Mouse (Mus musculus) intestine, embryonic 15.5 days (tissue): ENCODE results near the gene Krtap19-3. TPM values are rescaled to one million over a fixed set of nuclear protein-coding genes. Genes with fewer than 3 reads are reported as not detected.

Experiments
- ATAC-seq: fragments of 200-750 bp; cut with Nextera tagmentation; 2 replicates; pipeline ENCODE4 v1.8.0; 2017; ENCODE audit warnings: moderate TSS enrichment, moderate library complexity
- H3K27ac ChIP-seq: fragments of 300-500 bp; sonication (generic); 2 replicates; pipeline ENCODE4 v1.5.1; 2015; ENCODE audit warnings: mild to moderate bottlenecking, inconsistent platforms
- H3K27me3 ChIP-seq: fragments of 300-500 bp; sonication (generic); replicated peaks from 2 replicates; pipeline ENCODE4 v1.6.1; 2015; ENCODE audit warnings: inconsistent platforms
- H3K36me3 ChIP-seq: fragments of 300-500 bp; sonication (generic); 2 replicates; pipeline ENCODE4 v1.6.1; 2015; ENCODE audit warnings: inconsistent platforms
- H3K4me1 ChIP-seq: fragments of 300-500 bp; sonication (generic); replicated peaks from 2 replicates; pipeline ENCODE4 v1.6.1; 2015; ENCODE audit warnings: inconsistent platforms
- H3K4me2 ChIP-seq: fragments of 300-500 bp; sonication (generic); replicated peaks from 2 replicates; pipeline ENCODE4 v1.6.1; 2015; ENCODE audit warnings: mild to moderate bottlenecking, inconsistent platforms
- H3K4me3 ChIP-seq: fragments of 300-500 bp; sonication (generic); replicated peaks from 2 replicates; pipeline ENCODE4 v1.5.1; 2015; ENCODE audit warnings: inconsistent platforms
- H3K9ac ChIP-seq: fragments of 300-500 bp; sonication (generic); 2 replicates; pipeline ENCODE4 v1.6.1; 2015; ENCODE audit warnings: inconsistent platforms
- H3K9me3 ChIP-seq: fragments of 300-500 bp; sonication (generic); 2 replicates; pipeline ENCODE4 v1.6.1; 2016; ENCODE audit warnings: inconsistent platforms
- WGBS: fragments of 180-500 bp; shearing (Covaris S2); methylation state at CpG from one replicate; pipeline ENCODE4 v1.1.7; 2015; 5-methylcytosine and 5-hydroxymethylcytosine counted together
- polyA plus RNA-seq: library from polyadenylated mRNA; unstranded; fragments of >200 nt; fragmentation: Nextera tagmentation; extraction: Ambion mirVana; gene quantifications from 2 replicates; pipeline ENCODE4 v1.2.1, GENCODE M21; 2015

The Krtap19-3 gene
- not detected in 2 replicates for polyA plus RNA-seq

DNA sequence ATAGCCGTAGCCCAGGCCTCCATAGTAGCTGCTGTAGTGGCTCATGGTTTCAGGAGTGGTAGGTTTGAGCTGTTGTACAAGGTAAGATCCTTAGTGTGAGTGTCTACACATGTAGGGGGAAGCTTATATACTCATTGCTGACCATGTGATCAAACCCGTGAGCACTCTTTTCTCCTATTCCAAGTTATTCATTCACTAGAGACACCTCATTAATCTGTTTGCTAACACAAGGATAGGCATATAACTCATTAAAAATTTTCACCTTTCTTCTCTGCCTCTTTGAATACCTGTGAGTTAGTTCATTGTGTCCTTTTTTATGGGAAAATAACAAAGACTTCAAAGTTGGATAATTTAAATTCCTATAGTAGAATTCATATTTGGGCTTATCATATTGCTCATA lies at the start of gene Krtap19-3:
Gene Krtap19-3, minus strand, starts transcription at position 101 of the 400 bp plus-strand sequence.
- no peak within 1 kb of the TSS for H3K4me2 ChIP-seq

DNA sequence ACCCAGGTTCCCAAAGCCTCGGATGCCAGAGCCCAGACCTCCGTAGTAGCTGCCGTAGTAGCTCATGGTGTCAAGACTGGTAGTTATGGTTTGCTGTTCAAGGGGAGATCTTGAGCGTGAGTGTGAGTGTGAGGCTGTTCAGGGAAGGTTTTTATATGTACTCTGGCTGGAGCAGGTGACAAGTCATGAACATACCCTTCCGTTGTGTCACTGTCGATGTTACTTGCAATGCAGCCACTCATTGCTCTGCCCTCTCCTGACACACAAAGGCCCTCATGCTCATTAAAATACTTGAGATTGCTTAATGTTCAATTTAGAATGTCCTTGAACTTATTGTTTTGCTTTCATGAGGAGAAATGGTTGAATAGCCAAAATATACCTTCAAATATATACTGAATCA lies 18.5 kb upstream of the Krtap19-3 start, which contains the start of gene Krtap19-5:
Gene Krtap19-5, minus strand, starts transcription at position 101 of the 400 bp plus-strand sequence.
- Histone ChIP-seq H3K4me3 (no peak within 1 kb of the TSS), H3K36me3 (no peaks in the 10 kb centered on the region), H3K9ac (no peak within 1 kb of the TSS), H3K9me3 (no peaks in the 10 kb centered on the region), H3K4me2 (no peak within 1 kb of the TSS), H3K27ac (no peak within 1 kb of the TSS), H3K4me1 (no peaks in the 10 kb centered on the region), H3K27me3 (no peaks in the 10 kb centered on the region)
- ATAC-seq: no peak
- WGBS: 90% methylated on average over 6 of the region's 6 CpGs

More for the DNA sequence above, at the start of gene Krtap19-3:
- Histone ChIP-seq H3K9ac (no peak within 1 kb of the TSS), H3K27me3 (no peaks in the 10 kb centered on the region), H3K27ac (no peak within 1 kb of the TSS), H3K36me3 (no peaks in the 10 kb centered on the region), H3K4me1 (no peaks in the 10 kb centered on the region), H3K9me3 (no peaks in the 10 kb centered on the region), H3K4me3 (no peak within 1 kb of the TSS)
- ATAC-seq: no peak
- 85% methylated on average over 2 of the region's 2 CpGs for WGBS

DNA sequence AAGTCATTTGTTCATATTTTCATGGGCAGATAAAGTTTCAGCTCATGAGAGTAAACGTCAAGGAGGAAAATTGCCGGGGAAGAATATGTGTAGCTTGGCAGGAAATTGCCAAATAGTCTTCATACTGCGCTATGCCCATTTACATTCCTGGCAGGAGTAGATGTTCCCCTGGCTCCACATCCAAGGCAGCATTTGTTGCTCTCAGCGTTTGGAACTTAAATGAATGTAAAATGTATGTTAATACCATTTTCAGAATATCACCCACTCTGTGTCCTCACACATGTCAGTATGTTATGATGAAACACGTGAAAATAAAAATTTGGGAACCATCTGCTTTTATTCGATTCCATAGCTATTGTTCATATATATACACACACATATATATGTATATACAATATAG lies 9.0 kb upstream of the Krtap19-3 start:
- H3K4me1 ChIP-seq: no peaks in the 10 kb centered on the region
- WGBS: 86% methylated on average over 6 of the region's 6 CpGs

DNA sequence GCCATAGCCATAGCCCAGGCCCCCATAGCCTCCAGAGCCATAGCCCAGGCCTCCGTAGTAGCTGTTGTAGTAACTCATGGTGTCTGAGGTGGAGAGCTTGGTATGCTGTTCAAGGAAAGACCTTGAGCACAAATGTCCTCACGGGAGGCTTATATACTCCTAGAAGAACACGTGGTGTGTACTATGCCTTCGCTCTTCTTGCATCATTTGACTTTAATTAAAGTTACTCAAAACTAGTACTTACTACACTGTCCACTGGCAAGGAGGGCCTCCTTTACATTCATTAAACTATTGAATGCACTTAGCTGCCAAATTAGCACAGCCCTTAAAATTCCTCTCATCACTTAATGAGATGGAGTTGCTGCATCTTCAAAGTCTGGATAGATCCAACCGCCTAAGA lies 7.2 kb upstream of the Krtap19-3 start, which contains the start of gene Krtap19-4:
Gene Krtap19-4, minus strand, starts transcription at position 101 of the 400 bp plus-strand sequence.
- Histone ChIP-seq H3K9ac (no peak within 1 kb of the TSS), H3K9me3 (no peaks in the 10 kb centered on the region), H3K4me1 (no peaks in the 10 kb centered on the region), H3K27me3 (no peaks in the 10 kb centered on the region), H3K27ac (no peak within 1 kb of the TSS), H3K4me2 (no peak within 1 kb of the TSS), H3K36me3 (no peaks in the 10 kb centered on the region), H3K4me3 (no peak within 1 kb of the TSS)
- ATAC-seq: no peak
- WGBS: 93% methylated on average over 5 of the region's 5 CpGs

More for the DNA sequence above, 9.0 kb upstream of the Krtap19-3 start:
- Histone ChIP-seq H3K9me3 (no peaks in the 10 kb centered on the region), H3K9ac (no peak overlapping the region), H3K4me3 (no peak overlapping the region), H3K4me2 (no peak overlapping the region), H3K27me3 (no peaks in the 10 kb centered on the region), H3K27ac (no peak overlapping the region), H3K36me3 (no peaks in the 10 kb centered on the region)
- ATAC-seq: no peak

DNA sequence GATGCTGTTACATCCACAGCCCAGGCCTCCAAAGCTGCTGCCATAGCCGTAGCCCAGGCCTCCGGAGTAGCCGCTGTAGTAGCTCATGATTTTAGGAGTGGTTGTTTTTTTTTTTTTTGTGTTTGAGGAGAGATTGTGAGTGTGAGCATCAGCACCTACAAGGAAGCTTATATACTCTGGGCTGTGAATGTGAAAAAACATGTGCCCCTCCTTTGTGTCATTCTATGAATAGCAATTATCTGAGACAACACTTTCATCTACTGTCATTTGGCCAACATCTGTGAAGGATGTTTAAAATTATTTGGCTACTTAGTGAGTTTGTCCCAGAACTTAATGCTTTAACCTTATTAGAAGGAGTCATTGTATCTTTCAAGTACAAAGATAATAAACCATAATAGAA lies 3.7 kb downstream of the Krtap19-3 start, which contains the start of gene Krtap19-2:
Gene Krtap19-2, minus strand, starts transcription at position 101 of the 400 bp plus-strand sequence.
- Histone ChIP-seq H3K27ac (no peak within 1 kb of the TSS), H3K4me1 (no peaks in the 10 kb centered on the region), H3K36me3 (no peaks in the 10 kb centered on the region), H3K4me3 (no peak within 1 kb of the TSS), H3K27me3 (no peaks in the 10 kb centered on the region), H3K9me3 (no peaks in the 10 kb centered on the region), H3K4me2 (no peak within 1 kb of the TSS), H3K9ac (no peak within 1 kb of the TSS)
- no peak for ATAC-seq
- 92% methylated on average over 3 of the region's 3 CpGs for WGBS

DNA sequence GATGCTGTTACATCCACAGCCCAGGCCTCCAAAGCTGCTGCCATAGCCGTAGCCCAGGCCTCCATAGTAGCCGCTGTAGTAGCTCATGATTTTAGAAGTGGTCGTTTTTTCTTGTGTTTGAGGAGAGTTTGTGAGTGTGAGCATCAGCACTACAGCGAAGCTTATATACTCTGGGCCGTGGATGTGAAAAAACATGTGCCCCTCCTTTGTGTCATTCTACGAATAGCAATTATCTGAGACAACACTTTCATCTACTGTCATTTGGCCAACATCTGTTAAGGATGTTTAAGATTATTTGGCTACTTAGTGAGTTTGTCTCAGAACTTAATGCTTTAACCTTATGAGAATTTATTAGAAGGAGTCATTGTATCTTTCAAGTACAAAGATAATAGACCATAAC lies 8.5 kb downstream of the Krtap19-3 start, which contains the start of gene Krtap19-1:
Gene Krtap19-1, minus strand, starts transcription at position 101 of the 400 bp plus-strand sequence.
- H3K9ac ChIP-seq: no peak within 1 kb of the TSS
- no peaks in the 10 kb centered on the region for H3K36me3 ChIP-seq
- WGBS: 91% methylated on average over 6 of the region's 6 CpGs
- no peaks in the 10 kb centered on the region for H3K27me3 ChIP-seq
- H3K27ac ChIP-seq: no peak within 1 kb of the TSS
- H3K4me3 ChIP-seq: no peak within 1 kb of the TSS
- no peak within 1 kb of the TSS for H3K4me2 ChIP-seq
- no peaks in the 10 kb centered on the region for H3K4me1 ChIP-seq
- no peaks in the 10 kb centered on the region for H3K9me3 ChIP-seq
- no peak for ATAC-seq

DNA sequence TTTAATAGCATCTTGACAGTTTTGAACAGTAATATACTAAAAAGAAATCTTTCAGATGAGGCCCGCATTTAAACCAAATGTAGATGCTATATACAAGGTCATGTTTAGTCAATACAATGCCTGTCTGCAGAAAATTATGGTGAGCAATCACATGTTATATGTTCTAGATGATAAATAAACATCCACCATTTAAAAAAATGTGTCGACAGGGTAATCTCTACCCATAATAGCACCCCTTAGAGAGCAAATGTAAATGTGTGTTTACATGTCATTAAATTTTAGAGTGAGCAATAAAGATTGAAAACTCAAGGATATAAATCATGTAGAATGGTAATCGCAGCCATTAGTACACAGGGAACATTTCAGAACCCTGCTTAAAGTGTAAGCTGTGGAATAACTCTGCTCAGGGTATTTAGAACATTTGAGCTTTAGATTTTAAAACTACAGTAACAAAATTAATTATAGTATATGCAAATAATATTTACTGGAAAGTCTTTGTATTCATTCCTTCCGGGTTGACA lies 12.9 kb downstream of the Krtap19-3 start:
- no peak overlapping the region for H3K4me2 ChIP-seq
- no peak overlapping the region for H3K27ac ChIP-seq
- ATAC-seq: no peak
- no peaks in the 10 kb centered on the region for H3K9me3 ChIP-seq
- H3K27me3 ChIP-seq: no peaks in the 10 kb centered on the region
- no peak overlapping the region for H3K9ac ChIP-seq
- no peaks in the 10 kb centered on the region for H3K4me1 ChIP-seq
- no peak overlapping the region for H3K4me3 ChIP-seq
- WGBS: 81% methylated on average over 4 of the region's 4 CpGs
- no peaks in the 10 kb centered on the region for H3K36me3 ChIP-seq

DNA sequence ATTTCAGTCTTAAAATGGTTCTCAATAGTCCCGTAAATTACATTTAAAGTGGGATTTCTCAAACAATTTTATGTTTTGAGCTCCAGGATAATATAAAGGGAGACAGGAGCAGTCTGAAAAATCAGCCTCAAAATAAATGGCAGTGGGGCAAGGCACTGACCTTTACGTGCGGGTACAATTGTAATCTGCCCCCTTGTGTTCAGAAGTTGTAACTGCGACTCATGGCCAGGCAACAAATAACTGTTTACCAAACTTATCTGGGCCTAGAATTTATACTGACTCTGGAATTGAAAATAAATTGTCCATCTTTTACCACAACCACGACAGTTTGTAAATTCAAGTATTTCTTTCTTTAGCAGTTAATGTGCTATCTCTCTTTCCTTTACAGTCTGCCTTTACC lies 26.4 kb downstream of the Krtap19-3 start:
- Histone ChIP-seq H3K36me3 (no peaks in the 10 kb centered on the region), H3K9me3 (no peaks in the 10 kb centered on the region), H3K4me1 (no peaks in the 10 kb centered on the region), H3K4me2 (no peak overlapping the region), H3K4me3 (no peak overlapping the region), H3K27me3 (no peaks in the 10 kb centered on the region), H3K9ac (no peak overlapping the region), H3K27ac (no peak overlapping the region)
- ATAC-seq: no peak
- 14% methylated on average over 5 of the region's 5 CpGs for WGBS

DNA sequence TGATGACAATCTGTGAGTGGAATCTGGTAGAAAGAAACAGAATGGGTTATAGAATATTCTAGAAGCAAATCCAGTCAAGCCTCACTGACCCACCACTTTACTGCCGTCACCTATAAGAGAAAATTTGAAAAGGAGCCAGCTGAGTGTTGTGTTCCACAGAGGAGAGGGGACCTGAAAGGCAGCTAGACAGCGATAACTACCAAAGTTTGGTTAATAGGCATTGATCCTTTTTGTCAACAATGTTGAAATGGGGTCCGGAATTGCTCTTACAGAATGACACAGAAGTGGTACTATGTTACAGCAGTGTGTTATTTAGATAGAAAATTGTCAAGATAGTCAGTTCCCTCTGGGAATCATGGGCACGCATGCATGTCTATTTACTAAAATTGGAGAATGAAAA lies 29.3 kb downstream of the Krtap19-3 start:
- Histone ChIP-seq H3K27ac (no peak overlapping the region), H3K4me2 (no peak overlapping the region), H3K36me3 (no peaks in the 10 kb centered on the region), H3K9ac (no peak overlapping the region), H3K9me3 (no peaks in the 10 kb centered on the region), H3K27me3 (no peaks in the 10 kb centered on the region), H3K4me3 (no peak overlapping the region), H3K4me1 (no peaks in the 10 kb centered on the region)
- WGBS: 80% methylated on average over 4 of the region's 4 CpGs
- ATAC-seq: no peak

DNA sequence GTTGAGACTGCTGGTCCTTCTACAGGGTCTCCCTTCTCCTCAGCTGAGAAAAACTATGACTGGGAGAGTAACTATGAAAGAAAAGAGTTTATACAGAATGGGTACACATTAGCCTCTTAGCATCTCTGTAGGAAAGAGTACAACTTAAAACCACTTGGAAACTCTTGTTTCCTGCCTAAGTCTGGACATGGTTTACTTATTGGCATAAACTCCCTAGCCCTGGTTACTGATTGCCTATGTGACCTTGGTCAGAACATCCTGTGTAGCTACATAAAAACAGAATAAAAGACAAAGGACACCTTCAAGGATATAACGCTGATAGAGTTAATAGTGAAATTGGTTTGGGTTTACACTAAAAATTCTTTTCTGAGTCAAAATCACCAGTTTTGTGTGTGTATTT lies 30.5 kb downstream of the Krtap19-3 start:
- Histone ChIP-seq H3K36me3 (no peaks in the 10 kb centered on the region), H3K9me3 (no peaks in the 10 kb centered on the region), H3K9ac (no peak overlapping the region), H3K4me2 (no peak overlapping the region), H3K27ac (no peak overlapping the region), H3K27me3 (no peaks in the 10 kb centered on the region), H3K4me3 (no peak overlapping the region), H3K4me1 (no peaks in the 10 kb centered on the region)
- ATAC-seq: no peak
- 94% methylated on average over 1 of the region's 1 CpGs for WGBS

Other genes starting within 250 kb of the Krtap19-3 start
- gene Krtap26-1, start 230.2 kb downstream of the Krtap19-3 start, polyA plus RNA-seq: not detected in 2 replicates
- not detected in 2 replicates for gene Krtap27-1, start 206.4 kb downstream of the Krtap19-3 start, polyA plus RNA-seq
- gene 2310061N02Rik, start 170.1 kb downstream of the Krtap19-3 start, polyA plus RNA-seq: not detected in 2 replicates
- gene Krtap13-1, start 149.2 kb downstream of the Krtap19-3 start, polyA plus RNA-seq: not detected in 2 replicates
- not detected in 2 replicates for gene Krtap13, start 126.4 kb downstream of the Krtap19-3 start, polyA plus RNA-seq
- gene 2310034C09Rik, start 119.2 kb downstream of the Krtap19-3 start, polyA plus RNA-seq: not detected in 2 replicates
- not detected in 2 replicates for gene 2310057N15Rik, start 103.8 kb downstream of the Krtap19-3 start, polyA plus RNA-seq
- not detected in 2 replicates for gene Gm5965, start 100.1 kb downstream of the Krtap19-3 start, polyA plus RNA-seq
- not detected in 2 replicates for gene Gm20741, start 65.8 kb downstream of the Krtap19-3 start, polyA plus RNA-seq
- not detected in 2 replicates for gene Krtap15, start 57.8 kb downstream of the Krtap19-3 start, polyA plus RNA-seq
- gene Krtap14, start 51.9 kb downstream of the Krtap19-3 start, polyA plus RNA-seq: not detected in 2 replicates
- gene Krtap19-1, start 8.6 kb downstream of the Krtap19-3 start, polyA plus RNA-seq: not detected in 2 replicates
- not detected in 2 replicates for gene Krtap19-2, start 3.8 kb downstream of the Krtap19-3 start, polyA plus RNA-seq
- gene Krtap19-4, start 7.1 kb upstream of the Krtap19-3 start, polyA plus RNA-seq: not detected in 2 replicates
- gene Krtap19-5, start 18.4 kb upstream of the Krtap19-3 start, polyA plus RNA-seq: not detected in 2 replicates
- not detected in 2 replicates for gene Krtap19-9b, start 54.2 kb upstream of the Krtap19-3 start, polyA plus RNA-seq
- not detected in 2 replicates for gene Krtap16-3, start 84.8 kb upstream of the Krtap19-3 start, polyA plus RNA-seq
- not detected in 2 replicates for gene Krtap22-2, start 132.7 kb upstream of the Krtap19-3 start, polyA plus RNA-seq
- gene Gm10229, start 137.2 kb upstream of the Krtap19-3 start, polyA plus RNA-seq: not detected in 2 replicates
- not detected in 2 replicates for gene Krtap6-1, start 153.7 kb upstream of the Krtap19-3 start, polyA plus RNA-seq
- not detected in 2 replicates for gene Gm10228, start 163.4 kb upstream of the Krtap19-3 start, polyA plus RNA-seq
- gene Krtap6-5, start 169.8 kb upstream of the Krtap19-3 start, polyA plus RNA-seq: not detected in 2 replicates
- not detected in 2 replicates for gene 1110025L11Rik, start 186.0 kb upstream of the Krtap19-3 start, polyA plus RNA-seq
- not detected in 2 replicates for gene Krtap6-3, start 206.0 kb upstream of the Krtap19-3 start, polyA plus RNA-seq